Mouse (Mus musculus) kidney, postnatal 0 days (tissue): Measurements from ENCODE around the gene Ino80b. TPM values are rescaled to one million over a fixed set of nuclear protein-coding genes. Genes with fewer than 3 reads are reported as not detected.

Experiments used
- ATAC-seq: fragments of 200-750 bp; cut with Nextera tagmentation; replicated peaks from 2 replicates; pipeline ENCODE4 v1.8.0; 2017; ENCODE audit warnings: low read depth, moderate number of reproducible peaks, moderate TSS enrichment, moderate library complexity; ENCODE audit not compliant: low FRiP score
- DNase-seq: peaks from one replicate; pipeline ENCODE4 v3.0.0-alpha.2; 2016; ENCODE audit warnings: low spot score
- H3K27ac ChIP-seq: fragments of 300-500 bp; sonication (generic); 2 replicates; pipeline ENCODE4 v1.5.1; 2014; ENCODE audit warnings: mild to moderate bottlenecking
- H3K27me3 ChIP-seq: fragments of 300-500 bp; sonication (generic); 2 replicates; pipeline ENCODE4 v1.6.1; 2014; ENCODE audit warnings: low read length, mixed read lengths; ENCODE audit not compliant: insufficient read depth
- H3K36me3 ChIP-seq: fragments of 300-500 bp; sonication (generic); 2 replicates; pipeline ENCODE4 v1.6.1; 2014; ENCODE audit warnings: low read length, mixed read lengths; ENCODE audit not compliant: insufficient read depth
- H3K4me1 ChIP-seq: fragments of 300-500 bp; sonication (generic); replicated peaks from 2 replicates; pipeline ENCODE4 v1.6.1; 2014; ENCODE audit warnings: antibody characterized with exemption, low read length, mixed read lengths; ENCODE audit not compliant: insufficient read depth
- H3K4me2 ChIP-seq: fragments of 300-500 bp; sonication (generic); 2 replicates; pipeline ENCODE4 v1.6.1; 2014; ENCODE audit warnings: mild to moderate bottlenecking, low read length, moderate library complexity, mixed read lengths
- H3K4me3 ChIP-seq: fragments of 300-500 bp; sonication (generic); replicated peaks from 2 replicates; pipeline ENCODE4 v1.5.1; 2014; ENCODE audit warnings: low read depth, low read length
- H3K9ac ChIP-seq: fragments of 300-500 bp; sonication (generic); 2 replicates; pipeline ENCODE4 v1.6.1; 2014; ENCODE audit warnings: low read depth, low read length
- H3K9me3 ChIP-seq: fragments of 300-500 bp; sonication (generic); replicated peaks from 2 replicates; pipeline ENCODE4 v1.6.1; 2016; ENCODE audit warnings: low read length, inconsistent platforms, mixed read lengths
- CTCF ChIP-seq: IDR thresholded peaks from 2 replicates; pipeline ENCODE4 v1.5.1; 2016; ENCODE audit warnings: antibody characterized with exemption, low read depth, mild to moderate bottlenecking, moderate library complexity
- WGBS: fragments of 180-500 bp; shearing (Covaris S2); extraction: QIAGEN DNeasy Blood & Tissue Kit; methylation state at CpG from one replicate; pipeline ENCODE4 v1.1.7; 2014; 5-methylcytosine and 5-hydroxymethylcytosine counted together
- polyA plus RNA-seq: library from polyadenylated mRNA; unstranded; fragments of >200 nt; fragmentation: Nextera tagmentation; extraction: Ambion mirVana; gene quantifications from 2 replicates; pipeline ENCODE4 v1.2.1, GENCODE M21; 2015

The Ino80b gene
- polyA plus RNA-seq, 1 experiment from 2014 or later: 16.2 TPM

DNA sequence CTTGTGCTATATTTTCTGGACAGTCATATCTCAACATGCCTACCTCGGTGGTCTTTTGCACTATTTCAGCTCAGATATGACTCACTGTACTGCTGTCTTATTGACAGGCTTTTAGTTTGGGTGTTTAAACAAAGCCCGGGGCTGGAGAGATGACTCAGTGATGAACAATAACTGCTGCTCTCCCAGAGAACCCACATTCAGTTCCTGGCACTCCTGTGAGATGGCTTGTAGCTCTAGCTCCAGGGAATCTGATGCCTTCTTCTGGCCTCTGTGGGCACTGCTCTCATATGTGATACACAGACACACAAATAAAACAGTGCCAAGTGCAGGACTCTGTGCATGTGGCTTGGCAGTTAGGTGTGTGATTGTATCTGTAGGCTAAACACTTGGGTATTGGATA is 20.0 kb upstream of the Ino80b start:
- no peaks in the 10 kb centered on the region for H3K9me3 ChIP-seq

DNA sequence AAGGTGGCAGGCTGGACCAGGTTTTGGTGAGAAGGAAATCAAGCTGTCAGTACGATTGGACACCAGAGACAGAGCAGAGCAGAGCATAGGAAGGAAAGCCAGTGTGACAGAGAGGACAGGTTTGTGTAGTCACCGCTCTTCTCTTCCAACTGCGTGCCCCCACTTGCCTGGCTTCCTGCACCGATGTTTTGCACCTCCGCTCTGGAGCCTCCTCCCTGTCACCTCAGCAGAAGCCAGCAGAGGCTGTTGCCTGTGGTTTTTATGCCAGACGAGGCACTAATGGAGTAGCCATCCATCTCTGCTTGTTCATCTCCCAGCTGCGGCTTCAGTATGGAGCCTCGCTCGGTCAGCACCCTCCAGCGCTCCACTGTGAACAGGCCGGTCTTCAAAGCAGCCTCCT is 17.7 kb upstream of the Ino80b start:
- Histone ChIP-seq H3K9ac (no peak overlapping the region), H3K4me2 (no peak overlapping the region), H3K4me1 (peaks cover 21% of the 10 kb centered on the region), H3K36me3 (0 out of 2 replicates have a peak, but pooled peaks cover 4% of the 10 kb centered on the region), H3K4me3 (no peak overlapping the region), H3K27me3 (no peaks in the 10 kb centered on the region), H3K9me3 (no peaks in the 10 kb centered on the region), H3K27ac (no peak overlapping the region)
- no peak for DNase-seq
- 60% methylated on average over 11 of the region's 11 CpGs for WGBS
- no peak for ATAC-seq
- TF ChIP-seq CTCF: no peak

More for the DNA sequence above, 20.0 kb upstream of the Ino80b start:
- H3K4me1 ChIP-seq: peaks cover 13% of the 10 kb centered on the region; the same call in 1 of the 2 replicates
- H3K36me3 ChIP-seq: peaks cover 5% of the 10 kb centered on the region; the same call in 1 of the 2 replicates
- H3K4me3 ChIP-seq: no peak overlapping the region
- H3K4me2 ChIP-seq: no peak overlapping the region
- 67% methylated on average over 2 of the region's 2 CpGs for WGBS
- no peak for TF ChIP-seq CTCF
- no peaks in the 10 kb centered on the region for H3K27me3 ChIP-seq
- no peak overlapping the region for H3K9ac ChIP-seq
- H3K27ac ChIP-seq: no peak overlapping the region
- ATAC-seq: no peak
- no peak for DNase-seq

GRCm38 (mm10) chr6:83142211-83142731 is 17.0 kb upstream of the Ino80b start:
- H3K4me1 ChIP-seq: peaks cover 23% of the 10 kb centered on the region
- H3K9ac ChIP-seq: peak overlapping the region; percentile 57
- no peaks in the 10 kb centered on the region for H3K27me3 ChIP-seq
- DNase-seq: no peak
- ATAC-seq: no peak
- no peaks in the 10 kb centered on the region for H3K9me3 ChIP-seq
- 0 out of 2 replicates have a peak overlapping the region, but pooled peaks have one; percentile 36 for H3K27ac ChIP-seq
- H3K4me2 ChIP-seq: peak overlapping the region; percentile 63
- 6% methylated on average over 41 of the region's 41 CpGs for WGBS
- H3K36me3 ChIP-seq: 0 out of 2 replicates have a peak, but pooled peaks cover 4% of the 10 kb centered on the region
- H3K4me3 ChIP-seq: peak overlapping the region; percentile 14; the same call in 1 of the 2 replicates
- TF ChIP-seq CTCF: no peak

GRCm38 (mm10) chr6:83141636-83142035 is 16.4 kb upstream of the Ino80b start:
- Histone ChIP-seq H3K9ac (peak overlapping the region; percentile 57), H3K4me3 (no peak overlapping the region)

DNA sequence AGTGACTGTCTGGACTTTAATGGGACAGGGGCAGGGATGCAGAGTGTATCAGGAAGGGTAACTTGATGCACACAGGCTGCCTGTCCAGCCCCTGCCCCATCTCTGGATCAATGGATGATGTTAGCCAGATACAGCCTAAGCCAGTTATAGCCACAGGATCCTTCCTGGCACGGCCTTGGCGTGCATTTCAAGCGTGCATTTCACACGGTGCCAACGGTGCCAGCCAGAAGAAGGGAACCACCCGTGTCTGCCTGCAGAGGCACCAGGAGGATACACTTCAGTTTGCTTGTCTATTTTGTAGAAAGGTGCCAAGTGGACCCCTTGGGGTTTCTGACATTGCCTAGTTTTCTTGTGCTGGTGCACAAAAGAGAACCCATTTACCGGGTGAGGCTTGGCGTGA is 14.8 kb upstream of the Ino80b start:
- no peak overlapping the region for H3K27ac ChIP-seq
- H3K36me3 ChIP-seq: 0 out of 2 replicates have a peak, but pooled peaks cover 4% of the 10 kb centered on the region
- H3K4me3 ChIP-seq: no peak overlapping the region
- 98% methylated on average over 8 of the region's 8 CpGs for WGBS
- no peaks in the 10 kb centered on the region for H3K9me3 ChIP-seq
- H3K4me2 ChIP-seq: no peak overlapping the region
- DNase-seq: no peak
- H3K4me1 ChIP-seq: peaks cover 35% of the 10 kb centered on the region
- H3K27me3 ChIP-seq: no peaks in the 10 kb centered on the region
- no peak for ATAC-seq
- no peak for TF ChIP-seq CTCF
- no peak overlapping the region for H3K9ac ChIP-seq

More at GRCm38 (mm10) chr6:83141636-83142035, 16.4 kb upstream of the Ino80b start:
- H3K4me2 ChIP-seq: peak overlapping the region; percentile 63
- 0 out of 2 replicates have a peak, but pooled peaks cover 4% of the 10 kb centered on the region for H3K36me3 ChIP-seq
- 0 out of 2 replicates have a peak overlapping the region, but pooled peaks have one; percentile 36 for H3K27ac ChIP-seq
- no peaks in the 10 kb centered on the region for H3K9me3 ChIP-seq
- no peak for TF ChIP-seq CTCF
- no peaks in the 10 kb centered on the region for H3K27me3 ChIP-seq
- peaks cover 23% of the 10 kb centered on the region for H3K4me1 ChIP-seq
- ATAC-seq: no peak
- WGBS: 39% methylated on average over 4 of the region's 4 CpGs
- no peak for DNase-seq

GRCm38 (mm10) chr6:83138056-83138455 is 12.8 kb upstream of the Ino80b start:
- Histone ChIP-seq H3K36me3 (0 out of 2 replicates have a peak, but pooled peaks cover 4% of the 10 kb centered on the region), H3K4me2 (peak overlapping the region; percentile 87), H3K9ac (peak overlapping the region; percentile 83), H3K4me3 (peak overlapping the region; percentile 53), H3K4me1 (peaks cover 38% of the 10 kb centered on the region), H3K9me3 (no peaks in the 10 kb centered on the region), H3K27ac (peak overlapping the region; percentile 100), H3K27me3 (no peaks in the 10 kb centered on the region)
- 2% methylated on average over 11 of the region's 11 CpGs for WGBS
- peak; percentile 43 for TF ChIP-seq CTCF
- DNase-seq (peak; percentile 71), ATAC-seq (peak; percentile 22; the same call in 1 of the 2 replicates)
